Mouse (Mus musculus) neural tube, embryonic 15.5 days (tissue): Measurements from ENCODE around the gene Def6. TPM values are rescaled to one million over a fixed set of nuclear protein-coding genes. Genes with fewer than 3 reads are reported as not detected.

Source experiments
- polyA plus RNA-seq: library from polyadenylated mRNA; unstranded; fragments of >200 nt; fragmentation: Nextera tagmentation; extraction: Ambion mirVana; gene quantifications from 2 replicates; pipeline ENCODE4 v1.2.1, GENCODE M21; 2015

Gene Def6
- polyA plus RNA-seq, 1 experiment from 2014 or later: 8.6 TPM

Other genes with a start within 250 kb of the Def6 start
- 1.4 and 1.8 TPM in 2 replicates for gene Tcp11, start 127.1 kb upstream of the Def6 start, polyA plus RNA-seq
- gene Scube3, start 65.6 kb upstream of the Def6 start, polyA plus RNA-seq: 3.6 and 4.6 TPM in 2 replicates
- 41.5 and 43.8 TPM in 2 replicates for gene Zfp523, start 30.6 kb upstream of the Def6 start, polyA plus RNA-seq
- gene Ppard, start 24.9 kb downstream of the Def6 start, polyA plus RNA-seq: 1.3 and 1.7 TPM in 2 replicates
- 26.3 and 30.3 TPM in 2 replicates for gene Fance, start 105.7 kb downstream of the Def6 start, polyA plus RNA-seq
- gene Rpl10a, start 120.7 kb downstream of the Def6 start, polyA plus RNA-seq: 329 and 387 TPM in 2 replicates
- 1.5 and 3.2 TPM in 2 replicates for gene Tead3, start 143.0 kb downstream of the Def6 start, polyA plus RNA-seq
- gene Tulp1, start 157.4 kb downstream of the Def6 start, polyA plus RNA-seq: 1.1 and 1.5 TPM in 2 replicates